Mouse (Mus musculus) olfactory bulb, adult 2 months (tissue): ENCODE data around the gene S1pr2.

Experiments used
- CTCF ChIP-seq: fragments of 200-500 bp; IDR thresholded peaks from 2 replicates; pipeline ENCODE4 v1.5.1; 2012; ENCODE audit warnings: low read depth, mild to moderate bottlenecking, low read length, moderate library complexity; ENCODE audit not compliant: insufficient read depth
- POLR2A ChIP-seq: fragments of 200-500 bp; IDR thresholded peaks from 2 replicates; pipeline ENCODE4 v1.6.1; 2012; ENCODE audit warnings: mild to moderate bottlenecking, low read depth, low read length, moderate library complexity; ENCODE audit not compliant: insufficient read depth

DNA sequence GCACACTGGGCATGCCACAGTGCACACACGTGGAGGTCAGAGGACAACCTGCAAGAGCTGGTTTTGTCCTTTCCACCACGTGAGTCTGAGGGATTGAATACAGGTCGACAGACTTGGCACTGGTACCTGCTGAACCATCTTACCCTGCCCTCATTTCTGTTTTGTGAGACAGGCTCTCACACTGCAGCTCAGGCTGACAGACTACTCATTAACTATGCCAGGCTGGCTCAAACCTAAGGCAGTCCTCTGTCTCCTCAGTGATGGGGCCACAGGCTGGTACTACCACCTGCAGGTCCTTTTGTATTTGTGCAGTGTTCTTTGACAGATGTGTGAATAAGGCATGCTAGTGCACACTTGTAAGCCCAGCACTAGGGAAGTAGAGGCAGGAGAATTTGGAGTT lies 18.5 kb upstream of the S1pr2 start:
- TF ChIP-seq CTCF (no peak), POLR2A (no peak)
